Mouse (Mus musculus) C2C12 (cell line): ENCODE data around the gene Paxx.

Source experiments
- CEBPB ChIP-seq: IDR thresholded peaks from one replicate; pipeline ENCODE4 v1.6.1; 2011; ENCODE audit warnings: low read depth, mild to moderate bottlenecking, control low read depth, moderate library complexity
- CTCF ChIP-seq: IDR thresholded peaks from one replicate; pipeline ENCODE4 v1.5.1; 2011; ENCODE audit not compliant: control insufficient read depth, insufficient read depth, insufficient read length
- FOSL1 ChIP-seq: IDR thresholded peaks from one replicate; pipeline ENCODE4 v1.8.0; 2011; ENCODE audit warnings: mild to moderate bottlenecking, low read length; ENCODE audit not compliant: poor library complexity, insufficient read depth, severe bottlenecking
- MAX ChIP-seq: IDR thresholded peaks from one replicate; pipeline ENCODE4 v1.6.1; 2011; ENCODE audit warnings: mild to moderate bottlenecking, control low read depth
- MYOD1 ChIP-seq: IDR thresholded peaks from one replicate; pipeline ENCODE4 v1.6.1; 2011; ENCODE audit warnings: low read depth; ENCODE audit not compliant: control insufficient read depth, insufficient read length
- MYOG ChIP-seq: IDR thresholded peaks from one replicate; pipeline ENCODE4 v1.6.1; 2011; ENCODE audit not compliant: control insufficient read depth, insufficient read length; ENCODE audit errors: extremely low read depth
- USF1 ChIP-seq: IDR thresholded peaks from one replicate; pipeline ENCODE4 v1.6.1; 2011; ENCODE audit warnings: low read depth, mild to moderate bottlenecking, control low read depth, moderate library complexity

- TF ChIP-seq USF1: no peak
- TF ChIP-seq MYOD1: no peak
- no peak for TF ChIP-seq CTCF
- no peak for TF ChIP-seq MYOG
- TF ChIP-seq MAX: no peak
- no peak for TF ChIP-seq FOSL1
- TF ChIP-seq CEBPB: no peak
These were observed 26.6 kb downstream of the Paxx start for GRCm38 (mm10) chr2:25434292-25434691.
